Mouse (Mus musculus) CD4-positive naive resting alpha-beta T cell, adult 57 days (primary cell): Measurements from ENCODE around the gene Gkn1. TPM values are rescaled to one million over a fixed set of nuclear protein-coding genes. Genes with fewer than 3 reads are reported as not detected.

Source experiments
- total RNA-seq: library from RNA; stranded (reverse); gene quantifications from one replicate; pipeline ENCODE4 v1.2.4, GENCODE M21; 2023

Gene Gkn1
- total RNA-seq: not detected

GRCm38 (mm10) chr6:87350829-87351228 lies at the start of gene Gkn1:
Gene Gkn1 (minus strand): TSS chr6:87350942.

DNA sequence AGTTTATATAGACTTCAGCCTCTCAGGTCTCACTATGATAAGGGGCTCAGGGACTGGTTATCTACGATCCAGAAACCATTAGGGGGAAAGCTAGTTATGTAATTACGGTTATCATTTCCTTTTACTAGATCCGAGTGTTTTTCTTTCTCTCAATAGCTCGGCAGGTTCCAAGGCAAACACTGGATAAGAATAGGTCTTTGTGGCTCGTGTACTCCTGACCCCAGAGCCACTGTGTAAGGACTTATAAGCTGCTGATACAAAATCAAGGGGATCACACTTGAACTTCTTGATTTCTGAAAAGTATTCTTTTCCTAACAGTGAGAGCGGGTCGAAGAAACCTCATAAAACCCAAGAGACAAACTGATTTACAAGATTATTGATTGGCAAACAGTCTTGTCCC lies 38.1 kb upstream of the Gkn1 start, which contains the start of gene Gkn3:
TSS of gene Gkn3 (minus strand) at position 59 of the 400 bp plus-strand sequence.

GRCm38 (mm10) chr6:87373057-87373456 lies 22.3 kb upstream of the Gkn1 start, which contains the start of gene Gkn2:
Gene Gkn2 (plus strand): TSS chr6:87373357.

DNA sequence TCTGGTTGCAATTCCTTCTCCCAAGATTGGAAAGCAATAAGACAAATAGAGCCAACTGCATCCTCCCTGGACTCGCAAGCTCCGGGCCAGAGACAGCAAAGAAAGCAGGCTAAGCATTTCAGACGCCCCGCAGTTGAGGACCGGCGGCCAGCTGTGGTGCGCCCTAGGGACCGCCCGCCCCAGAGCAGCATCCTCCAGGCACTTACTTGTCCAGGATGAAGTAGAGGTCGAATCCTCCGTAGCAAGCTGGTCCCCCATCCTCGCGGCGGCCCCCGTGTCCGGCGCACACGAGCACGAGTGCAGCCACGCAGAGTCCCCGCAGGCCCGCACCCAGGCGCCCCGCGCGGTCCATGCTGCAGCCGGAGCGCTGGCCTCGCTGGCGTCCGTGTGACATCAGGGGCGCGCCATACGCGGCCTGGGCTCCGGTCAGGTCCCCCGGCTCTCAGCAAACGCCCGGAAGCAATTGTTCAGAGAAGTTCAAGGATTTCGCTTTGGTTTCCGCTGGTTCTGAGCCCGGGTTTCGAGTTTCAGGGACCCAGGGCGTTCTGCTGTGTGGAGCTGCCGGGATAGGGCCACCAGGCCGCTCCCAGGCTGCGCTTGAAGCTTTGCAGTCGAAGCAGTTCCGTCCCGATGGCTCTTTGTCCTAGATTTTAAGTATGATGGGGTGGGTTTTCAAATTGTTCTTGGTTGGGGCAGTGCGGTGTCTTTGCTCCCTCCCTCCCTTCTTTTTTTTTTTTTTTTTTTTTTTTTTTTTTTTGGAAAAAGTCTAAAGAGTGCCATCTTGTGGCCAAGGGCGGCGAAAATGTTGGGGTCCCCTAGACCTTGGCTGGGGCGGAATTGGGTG lies 15.4 kb downstream of the Gkn1 start, which contains the start of gene Antxr1:
TSS of gene Antxr1 (minus strand) at position 731 of the 844 bp plus-strand sequence.

Other genes with a start within 250 kb of the Gkn1 start
- gene D6Ertd527e, start 246.2 kb downstream of the Gkn1 start, total RNA-seq: 0.41 TPM
- 1.1 TPM for gene Antxr1, start 15.1 kb downstream of the Gkn1 start, total RNA-seq
- not detected for gene Gkn2, start 22.4 kb upstream of the Gkn1 start, total RNA-seq
- not detected for gene Gkn3, start 38.0 kb upstream of the Gkn1 start, total RNA-seq
- gene Bmp10, start 78.1 kb upstream of the Gkn1 start, total RNA-seq: not detected
- 87.8 TPM for gene Arhgap25, start 182.3 kb upstream of the Gkn1 start, total RNA-seq
- not detected for gene Prokr1, start 239.8 kb upstream of the Gkn1 start, total RNA-seq